Mouse (Mus musculus) ES-Bruce4 (cell line): ENCODE results near the gene Nhlrc4.

Source experiments
- EP300 ChIP-seq: IDR thresholded peaks from 2 replicates; pipeline ENCODE4 v1.6.1; 2011; ENCODE audit warnings: low read depth, low read length; ENCODE audit not compliant: insufficient read depth
- POLR2A ChIP-seq: IDR thresholded peaks from one replicate; pipeline ENCODE4 v1.8.1; 2011; ENCODE audit warnings: low read length; ENCODE audit not compliant: insufficient read depth

DNA sequence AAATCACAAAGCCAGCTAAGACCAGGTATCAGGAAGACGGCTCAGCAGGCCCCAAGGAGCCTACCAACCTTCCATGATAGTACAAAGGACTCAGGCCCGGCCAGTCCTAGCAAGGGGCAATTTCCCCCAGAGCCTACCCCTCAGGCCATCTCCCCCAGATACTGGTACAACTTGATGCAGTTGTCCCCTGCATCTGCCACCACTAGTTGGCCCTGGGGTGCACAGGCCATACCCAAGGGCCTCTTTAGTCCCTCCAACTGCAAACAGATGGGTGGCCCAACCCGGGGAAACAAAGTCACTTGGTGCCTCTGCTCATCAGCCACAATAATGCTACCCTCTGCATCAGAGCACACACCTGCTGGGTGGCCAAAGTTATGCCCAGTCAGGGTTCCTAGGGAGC is 1.5 kb downstream of the Nhlrc4 start:
- TF ChIP-seq POLR2A (no peak), EP300 (no peak)
